Mouse (Mus musculus) embryonic facial prominence, embryonic 13.5 days (tissue): ENCODE measurements around the gene Apoh. TPM values are rescaled to one million over a fixed set of nuclear protein-coding genes. Genes with fewer than 3 reads are reported as not detected.
A peak's percentile ranks its signal among the peaks of the same experiment; 100 is the strongest.

Source experiments
- ATAC-seq: fragments of 200-750 bp; cut with Nextera tagmentation; 2 replicates; pipeline ENCODE4 v1.8.0; 2017; ENCODE audit warnings: low read depth; ENCODE audit not compliant: insufficient number of reproducible peaks, insufficient read depth, low FRiP score, low TSS enrichment
- H3K27ac ChIP-seq: fragments of 300-500 bp; sonication (generic); 2 replicates; pipeline ENCODE4 v1.5.1; 2015; ENCODE audit warnings: moderate library complexity, mild to moderate bottlenecking, inconsistent platforms
- H3K27me3 ChIP-seq: fragments of 300-500 bp; sonication (generic); 2 replicates; pipeline ENCODE4 v1.6.1; 2015; ENCODE audit warnings: mild to moderate bottlenecking, inconsistent platforms
- H3K36me3 ChIP-seq: fragments of 300-500 bp; sonication (generic); 2 replicates; pipeline ENCODE4 v1.6.1; 2015; ENCODE audit warnings: mild to moderate bottlenecking, inconsistent platforms
- H3K4me1 ChIP-seq: fragments of 300-500 bp; sonication (generic); 2 replicates; pipeline ENCODE4 v1.6.1; 2015; ENCODE audit warnings: inconsistent platforms
- H3K4me2 ChIP-seq: fragments of 300-500 bp; sonication (generic); 2 replicates; pipeline ENCODE4 v1.6.1; 2015; ENCODE audit warnings: moderate library complexity, mild to moderate bottlenecking, inconsistent platforms
- H3K4me3 ChIP-seq: fragments of 300-500 bp; sonication (generic); 2 replicates; pipeline ENCODE4 v1.5.1; 2015; ENCODE audit warnings: mild to moderate bottlenecking, inconsistent platforms
- H3K9ac ChIP-seq: fragments of 300-500 bp; sonication (generic); 2 replicates; pipeline ENCODE4 v1.6.1; 2015; ENCODE audit warnings: mild to moderate bottlenecking, inconsistent platforms
- H3K9me3 ChIP-seq: fragments of 300-500 bp; sonication (generic); 2 replicates; pipeline ENCODE4 v1.6.1; 2016; ENCODE audit warnings: inconsistent platforms
- WGBS: fragments of 180-500 bp; shearing (Covaris S2); methylation state at CpG from one replicate; pipeline ENCODE4 v1.1.7; 2015; ENCODE audit warnings: mixed read lengths; 5-methylcytosine and 5-hydroxymethylcytosine counted together
- polyA plus RNA-seq: library from polyadenylated mRNA; unstranded; fragments of >200 nt; fragmentation: Nextera tagmentation; extraction: Ambion mirVana; gene quantifications from 2 replicates; pipeline ENCODE4 v1.2.1, GENCODE M21; 2015

The Apoh gene
- polyA plus RNA-seq, 1 experiment from 2014 or later: 0.46 TPM

DNA sequence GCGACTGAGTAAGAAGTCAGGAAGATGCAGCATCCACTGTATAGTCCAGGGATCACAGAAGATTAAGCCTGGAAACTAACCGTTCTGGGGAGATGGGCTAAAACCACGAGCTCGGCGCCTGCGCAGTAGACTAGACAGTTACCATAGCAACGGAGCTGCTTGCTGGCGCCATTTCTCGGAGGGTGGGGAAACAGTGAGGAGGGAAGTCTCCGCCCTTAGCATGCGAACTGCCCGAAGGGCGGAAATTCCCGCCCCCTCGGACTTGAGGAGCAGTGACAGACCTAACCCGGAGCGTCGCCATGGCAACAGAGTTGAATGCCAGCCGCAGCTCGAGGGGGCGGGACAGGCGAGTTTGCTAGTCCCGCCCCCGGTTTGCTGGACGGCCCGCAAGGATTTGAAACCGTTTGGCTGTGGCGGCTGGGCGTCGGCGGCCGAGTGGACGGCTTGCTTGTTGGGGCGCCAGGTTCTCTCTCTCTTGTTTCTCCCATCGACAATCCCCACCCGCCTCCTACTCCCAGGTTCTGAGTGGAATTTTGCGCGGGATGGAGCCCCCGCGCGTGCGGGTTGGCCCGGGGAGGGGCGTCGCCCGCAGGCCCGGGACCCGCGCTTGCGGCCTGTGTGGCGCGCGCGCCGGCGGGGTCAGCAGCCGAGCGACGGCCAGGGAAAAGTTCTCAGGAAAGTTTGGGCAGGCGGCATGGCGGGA lies 81.9 kb downstream of the Apoh start, which contains the start of gene Cep112:
Cep112 (plus strand) TSS at position 304 of the 703 bp plus-strand sequence.
- H3K4me3 ChIP-seq: peak within 1 kb of the TSS; percentile 74
- peak within 1 kb of the TSS; percentile 72 for H3K27ac ChIP-seq
- H3K27me3 ChIP-seq: peaks cover 5% of the 10 kb centered on the region
- H3K36me3 ChIP-seq: no peaks in the 10 kb centered on the region
- H3K4me1 ChIP-seq: peaks cover 19% of the 10 kb centered on the region; the same call in 1 of the 2 replicates
- H3K9ac ChIP-seq: peak within 1 kb of the TSS; percentile 85
- H3K9me3 ChIP-seq: no peaks in the 10 kb centered on the region
- peak; percentile 96 for ATAC-seq
- whole genome bisulfite sequencing: 1% methylated on average over 61 of the region's 61 CpGs
- H3K4me2 ChIP-seq: peak within 1 kb of the TSS; percentile 74

DNA sequence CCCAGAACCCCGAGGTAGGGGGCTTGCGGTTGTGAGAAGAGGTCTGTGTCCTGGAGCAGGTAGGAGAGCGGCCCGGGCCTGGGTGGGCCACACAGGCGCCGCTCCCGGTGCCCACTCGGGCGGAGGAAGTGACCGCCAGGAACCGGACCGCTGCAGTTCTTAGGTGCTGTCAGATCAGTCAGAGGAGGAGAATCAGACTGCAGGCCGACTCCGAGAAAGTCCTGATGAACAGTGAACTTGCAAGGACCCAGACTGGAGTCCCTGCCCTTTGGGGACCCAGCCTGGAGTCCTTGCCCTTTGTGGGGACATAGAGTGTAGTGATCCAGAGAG lies 82.4 kb downstream of the Apoh start:
- peak; percentile 35; the same call in 1 of the 2 replicates for ATAC-seq
- Histone ChIP-seq H3K27ac (peak overlapping the region; percentile 72), H3K9ac (peak overlapping the region; percentile 85), H3K27me3 (peaks cover 5% of the 10 kb centered on the region), H3K4me3 (peak overlapping the region; percentile 74), H3K9me3 (no peaks in the 10 kb centered on the region), H3K36me3 (no peaks in the 10 kb centered on the region), H3K4me1 (peaks cover 18% of the 10 kb centered on the region; the same call in 1 of the 2 replicates), H3K4me2 (peak overlapping the region; percentile 74)
- 7% methylated on average over 14 of the region's 14 CpGs for WGBS

DNA sequence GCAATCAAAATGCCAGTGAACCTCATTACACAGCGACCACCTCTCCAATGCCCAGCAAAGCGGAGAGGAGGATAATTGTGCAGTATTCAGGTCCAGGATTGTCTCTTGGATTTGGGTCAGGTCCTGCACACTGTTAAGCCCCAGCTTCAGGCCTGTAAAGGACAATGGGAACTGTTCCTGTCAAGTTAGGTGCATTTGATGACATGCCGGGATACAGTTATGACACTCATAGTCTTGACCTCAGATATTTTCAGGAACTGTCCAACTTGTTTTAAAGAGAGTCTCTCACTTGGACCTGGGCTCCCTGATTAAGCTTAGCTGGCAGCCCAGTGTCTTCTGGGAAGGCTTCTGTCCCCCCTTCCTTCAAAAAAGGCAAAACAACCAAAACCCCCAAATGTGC lies 82.9 kb downstream of the Apoh start:
- 90% methylated on average over 3 of the region's 3 CpGs for WGBS

DNA sequence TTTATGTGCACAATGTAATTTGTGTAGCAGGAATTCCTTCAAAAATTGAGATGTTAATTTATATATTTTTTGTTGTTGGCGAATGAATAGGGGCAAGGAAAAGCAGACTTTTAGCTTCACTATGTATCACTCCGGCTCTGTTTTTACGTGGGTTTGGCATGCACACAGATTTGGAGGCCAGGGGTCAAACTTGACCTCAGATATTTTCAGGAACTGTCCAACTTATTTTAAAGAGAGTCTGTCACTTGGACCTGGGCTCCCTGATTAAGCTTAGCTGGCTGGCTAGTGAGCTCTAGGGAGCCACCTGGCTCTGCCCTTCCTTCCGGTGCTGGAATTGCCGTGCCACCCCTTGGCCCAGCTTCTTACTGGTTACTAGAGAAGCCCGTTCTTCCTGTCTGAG lies 84.0 kb downstream of the Apoh start:
- Histone ChIP-seq H3K4me2 (no peak overlapping the region), H3K4me1 (peaks cover 14% of the 10 kb centered on the region; the same call in 1 of the 2 replicates), H3K36me3 (no peaks in the 10 kb centered on the region), H3K9ac (no peak overlapping the region), H3K9me3 (no peaks in the 10 kb centered on the region), H3K27me3 (peaks cover 5% of the 10 kb centered on the region), H3K27ac (no peak overlapping the region), H3K4me3 (no peak overlapping the region)
- no peak for ATAC-seq
- 58% methylated on average over 6 of the region's 6 CpGs for WGBS

More for the DNA sequence above, 82.9 kb downstream of the Apoh start:
- Histone ChIP-seq H3K27ac (no peak overlapping the region), H3K9me3 (no peaks in the 10 kb centered on the region), H3K4me3 (peak overlapping the region; percentile 74), H3K4me2 (peak overlapping the region; percentile 74), H3K36me3 (no peaks in the 10 kb centered on the region), H3K9ac (no peak overlapping the region), H3K27me3 (peaks cover 5% of the 10 kb centered on the region), H3K4me1 (peaks cover 14% of the 10 kb centered on the region; the same call in 1 of the 2 replicates)
- ATAC-seq: no peak

DNA sequence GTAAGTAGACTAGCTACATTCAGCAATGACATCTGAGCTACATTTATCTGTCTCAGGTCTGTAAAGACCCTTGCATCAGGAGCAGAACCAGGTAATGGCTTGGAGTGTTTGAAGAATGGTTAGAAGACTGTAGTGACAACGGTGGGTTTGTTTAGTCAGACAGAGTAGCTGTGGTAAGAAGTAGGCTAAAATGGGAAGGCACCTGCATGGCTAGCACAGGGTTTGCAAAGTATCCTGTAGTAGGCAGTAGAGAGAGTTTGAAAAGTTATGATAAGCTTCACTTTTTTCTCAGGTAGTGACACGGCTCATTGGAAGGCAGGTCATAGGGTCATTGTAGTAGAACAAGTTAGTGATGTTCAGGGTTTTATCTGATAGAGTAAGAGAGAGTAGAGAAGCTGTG lies 85.9 kb downstream of the Apoh start:
- no peak for ATAC-seq
- H3K4me3 ChIP-seq: no peak overlapping the region
- H3K27ac ChIP-seq: no peak overlapping the region
- H3K36me3 ChIP-seq: no peaks in the 10 kb centered on the region
- no peaks in the 10 kb centered on the region for H3K27me3 ChIP-seq
- H3K9ac ChIP-seq: no peak overlapping the region
- 77% methylated on average over 2 of the region's 2 CpGs for WGBS
- H3K4me1 ChIP-seq: peaks cover 4% of the 10 kb centered on the region; the same call in 1 of the 2 replicates
- H3K9me3 ChIP-seq: no peaks in the 10 kb centered on the region
- no peak overlapping the region for H3K4me2 ChIP-seq

DNA sequence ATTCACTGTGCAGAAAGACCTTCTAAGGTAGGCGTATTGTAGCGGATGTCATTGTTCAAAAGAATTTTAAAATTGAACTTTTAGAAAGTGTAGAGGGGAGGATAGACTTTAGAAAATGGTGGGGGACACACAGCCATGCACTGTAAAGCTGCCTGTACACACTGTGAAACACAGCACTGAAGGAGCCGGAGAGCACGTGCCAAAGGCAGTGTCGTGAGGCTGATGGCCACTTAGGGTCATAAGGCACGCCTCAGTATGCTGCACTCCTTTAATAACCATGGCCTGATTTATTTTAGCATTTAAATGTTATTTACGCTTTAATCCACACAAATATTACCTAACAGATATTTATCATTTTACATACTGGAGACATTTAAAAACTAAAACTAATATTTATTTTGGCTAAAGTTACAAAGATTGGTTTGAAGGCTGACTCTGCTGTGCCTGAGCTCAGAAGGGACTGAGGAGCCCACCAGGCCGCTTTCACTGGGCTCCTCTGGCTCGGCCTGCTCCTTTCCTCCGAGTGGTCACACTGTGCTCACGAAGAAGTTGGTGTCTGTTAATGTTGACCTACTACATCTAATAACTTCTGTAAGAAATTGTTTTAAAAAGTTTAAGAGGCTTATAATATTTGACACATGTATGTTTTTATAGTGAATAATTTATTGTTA lies 100.9 kb downstream of the Apoh start:
- no peaks in the 10 kb centered on the region for H3K9me3 ChIP-seq
- ATAC-seq: no peak
- no peaks in the 10 kb centered on the region for H3K27me3 ChIP-seq
- H3K36me3 ChIP-seq: 0 out of 2 replicates have a peak, but pooled peaks cover 7% of the 10 kb centered on the region
- no peak overlapping the region for H3K4me3 ChIP-seq
- no peaks in the 10 kb centered on the region for H3K4me1 ChIP-seq
- H3K4me2 ChIP-seq: no peak overlapping the region
- no peak overlapping the region for H3K27ac ChIP-seq
- WGBS: 82% methylated on average over 11 of the region's 11 CpGs
- H3K9ac ChIP-seq: no peak overlapping the region

DNA sequence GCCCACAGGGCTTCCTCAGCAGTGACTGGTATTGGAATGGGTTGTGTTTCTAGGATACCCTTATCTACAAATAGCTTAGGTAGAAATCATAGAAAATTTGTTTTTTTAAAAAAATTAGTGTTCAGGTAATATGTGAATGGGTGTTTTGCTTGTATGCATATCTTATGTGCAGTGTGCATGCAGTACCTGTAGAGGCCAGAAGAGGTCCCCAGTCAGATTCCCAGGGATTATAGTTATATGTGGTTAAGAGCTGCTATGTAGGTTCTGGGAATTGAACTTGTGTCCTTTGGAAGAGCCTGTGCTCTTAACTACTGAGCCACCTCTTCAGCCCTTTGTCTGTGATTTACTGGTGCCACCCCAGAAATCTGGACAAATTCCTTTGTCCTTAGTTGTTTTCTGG lies 104.0 kb downstream of the Apoh start:
- ATAC-seq: no peak
- peaks cover 6% of the 10 kb centered on the region for H3K36me3 ChIP-seq
- no peaks in the 10 kb centered on the region for H3K27me3 ChIP-seq
- H3K27ac ChIP-seq: no peak overlapping the region
- no peak overlapping the region for H3K4me2 ChIP-seq
- 0 out of 2 replicates have a peak, but pooled peaks cover 6% of the 10 kb centered on the region for H3K9me3 ChIP-seq
- H3K4me1 ChIP-seq: peaks cover 6% of the 10 kb centered on the region; the same call in 1 of the 2 replicates
- H3K4me3 ChIP-seq: no peak overlapping the region
- H3K9ac ChIP-seq: no peak overlapping the region

DNA sequence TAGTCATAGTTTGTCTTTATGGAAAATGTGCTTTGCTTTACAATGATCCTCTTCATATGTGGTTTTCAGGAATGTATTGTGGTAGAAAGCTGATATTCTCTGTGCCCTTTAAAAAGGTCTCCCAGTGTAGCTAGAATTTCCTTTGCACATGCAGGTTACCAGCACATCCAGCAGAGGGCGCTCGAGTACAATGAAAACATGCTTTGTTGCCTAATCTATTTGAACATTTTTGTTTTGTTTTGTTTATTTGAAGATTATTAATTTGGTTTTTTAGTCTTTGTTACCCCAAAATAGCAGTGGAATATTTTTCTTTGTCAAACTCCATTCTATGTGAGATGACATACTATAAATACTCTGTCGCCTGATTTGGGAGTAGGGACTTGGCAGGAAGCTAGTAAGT lies 106.7 kb downstream of the Apoh start:
- no peak overlapping the region for H3K9ac ChIP-seq
- H3K27me3 ChIP-seq: no peaks in the 10 kb centered on the region
- no peak for ATAC-seq
- H3K27ac ChIP-seq: no peak overlapping the region
- 0 out of 2 replicates have a peak, but pooled peaks cover 6% of the 10 kb centered on the region for H3K9me3 ChIP-seq
- no peak overlapping the region for H3K4me3 ChIP-seq
- no peak overlapping the region for H3K4me2 ChIP-seq
- WGBS: 27% methylated on average over 3 of the region's 3 CpGs
- H3K36me3 ChIP-seq: peaks cover 6% of the 10 kb centered on the region
- H3K4me1 ChIP-seq: peaks cover 6% of the 10 kb centered on the region; the same call in 1 of the 2 replicates

DNA sequence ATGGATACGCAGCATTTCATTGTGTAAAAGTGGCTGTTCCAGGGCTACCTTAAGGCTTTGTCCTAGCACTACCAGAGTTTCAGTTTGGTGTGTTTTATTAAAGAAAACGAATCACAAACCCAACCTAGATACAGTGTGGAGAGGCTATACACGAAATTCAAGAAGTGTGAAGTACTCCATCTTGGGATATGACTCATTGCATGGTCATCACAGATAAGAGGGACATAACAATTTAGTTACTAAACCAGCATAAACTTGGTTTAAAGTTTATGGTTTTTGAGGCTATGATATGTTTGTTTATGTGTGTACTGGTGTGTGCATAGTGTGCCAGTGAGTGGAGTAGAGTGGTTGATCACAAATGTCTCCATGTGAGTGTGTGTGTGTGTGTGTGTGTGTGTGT lies 116.4 kb downstream of the Apoh start:
- H3K9ac ChIP-seq: no peak overlapping the region
- no peak overlapping the region for H3K27ac ChIP-seq
- H3K27me3 ChIP-seq: no peaks in the 10 kb centered on the region
- 84% methylated on average over 3 of the region's 3 CpGs for WGBS
- ATAC-seq: no peak
- 0 out of 2 replicates have a peak, but pooled peaks cover 4% of the 10 kb centered on the region for H3K36me3 ChIP-seq
- peaks cover 4% of the 10 kb centered on the region; the same call in 1 of the 2 replicates for H3K4me1 ChIP-seq
- no peak overlapping the region for H3K4me3 ChIP-seq
- no peaks in the 10 kb centered on the region for H3K9me3 ChIP-seq
- H3K4me2 ChIP-seq: no peak overlapping the region

Other genes starting within 250 kb of the Apoh start
- gene Prkca, start 574 bp downstream of the Apoh start, polyA plus RNA-seq: 9.0 and 10.2 TPM in 2 replicates
- gene Cep112, start 81.8 kb downstream of the Apoh start, polyA plus RNA-seq: 19.9 and 21.9 TPM in 2 replicates